Mouse (Mus musculus): ENCODE data around the gene Il1rapl1. TPM values are rescaled to one million over a fixed set of nuclear protein-coding genes. Genes with fewer than 3 reads are reported as not detected.

Gene Il1rapl1
- polyA plus RNA-seq, 1 experiment: not detected

- no peaks in the 10 kb centered on the region for H3K36me3 ChIP-seq (ENCODE audit: control insufficient read depth, insufficient read depth, low read length, poor library complexity, severe bottlenecking)
- TF ChIP-seq POLR2A (IDR thresholded peaks at IDR 0.05; ENCODE audit: insufficient read depth, low read length): no peak
- H3K27me3 ChIP-seq (ENCODE audit: control insufficient read depth, insufficient read depth, low read length, poor library complexity, severe bottlenecking): no peaks in the 10 kb centered on the region
- no peaks in the 10 kb centered on the region for H3K9me3 ChIP-seq (replicated peaks; ENCODE audit: control insufficient read depth, insufficient read depth, low read length, poor library complexity, severe bottlenecking)
- H3K27ac ChIP-seq (ENCODE audit: insufficient read depth, low read length): no peak overlapping the region
- no peaks in the 10 kb centered on the region for H3K4me1 ChIP-seq (ENCODE audit: control insufficient read depth, insufficient read depth, low read length)
- H3K9ac ChIP-seq (ENCODE audit: low read depth, poor library complexity, severe bottlenecking): no peak overlapping the region
- no peak overlapping the region for H3K4me3 ChIP-seq (ENCODE audit: low read depth, low read length)
Observed at GRCm38 (mm10) chrX:88113561-88113960, 1.9 kb downstream of the Il1rapl1 start.

GRCm38 (mm10) chrX:88112254-88112653 is 3.2 kb downstream of the Il1rapl1 start:
- no peak overlapping the region for H3K27ac ChIP-seq (ENCODE audit: insufficient read depth, low read length)
- no peak overlapping the region for H3K4me3 ChIP-seq (ENCODE audit: low read depth, low read length)
- H3K4me1 ChIP-seq (ENCODE audit: control insufficient read depth, insufficient read depth, low read length): no peaks in the 10 kb centered on the region
- no peaks in the 10 kb centered on the region for H3K36me3 ChIP-seq (ENCODE audit: control insufficient read depth, insufficient read depth, low read length, poor library complexity, severe bottlenecking)
- TF ChIP-seq EP300 (IDR thresholded peaks at IDR 0.05; ENCODE audit: insufficient read depth, low read depth, low read length) (no peak), CTCF (IDR thresholded peaks at IDR 0.05; ENCODE audit: low read depth, low read length) (no peak), POLR2A (IDR thresholded peaks at IDR 0.05; ENCODE audit: insufficient read depth, low read length) (no peak)
- no peaks in the 10 kb centered on the region for H3K27me3 ChIP-seq (ENCODE audit: control insufficient read depth, insufficient read depth, low read length, poor library complexity, severe bottlenecking)
- no peaks in the 10 kb centered on the region for H3K9me3 ChIP-seq (replicated peaks; ENCODE audit: control insufficient read depth, insufficient read depth, low read length, poor library complexity, severe bottlenecking)
- H3K9ac ChIP-seq (ENCODE audit: low read depth, poor library complexity, severe bottlenecking): no peak overlapping the region

- no peak overlapping the region for H3K9ac ChIP-seq (ENCODE audit: low read depth, poor library complexity, severe bottlenecking)
- no peak overlapping the region for H3K4me3 ChIP-seq (ENCODE audit: low read depth, low read length)
- H3K9me3 ChIP-seq (replicated peaks; ENCODE audit: control insufficient read depth, insufficient read depth, low read length, poor library complexity, severe bottlenecking): no peaks in the 10 kb centered on the region
Observed at GRCm38 (mm10) chrX:88109733-88110132, 5.7 kb downstream of the Il1rapl1 start.

GRCm38 (mm10) chrX:88093936-88094569 is 21.4 kb downstream of the Il1rapl1 start:
- Histone ChIP-seq H3K27ac (ENCODE audit: insufficient read depth, low read length) (no peak overlapping the region), H3K4me1 (ENCODE audit: control insufficient read depth, insufficient read depth, low read length) (no peaks in the 10 kb centered on the region), H3K36me3 (ENCODE audit: control insufficient read depth, insufficient read depth, low read length, poor library complexity, severe bottlenecking) (no peaks in the 10 kb centered on the region), H3K4me3 (ENCODE audit: low read depth, low read length) (no peak overlapping the region), H3K27me3 (ENCODE audit: control insufficient read depth, insufficient read depth, low read length, poor library complexity, severe bottlenecking) (no peaks in the 10 kb centered on the region), H3K9ac (ENCODE audit: low read depth, poor library complexity, severe bottlenecking) (no peak overlapping the region), H3K9me3 (replicated peaks; ENCODE audit: control insufficient read depth, insufficient read depth, low read length, poor library complexity, severe bottlenecking) (no peaks in the 10 kb centered on the region)
- TF ChIP-seq CTCF (IDR thresholded peaks at IDR 0.05; ENCODE audit: low read depth, low read length) (no peak), EP300 (IDR thresholded peaks at IDR 0.05; ENCODE audit: insufficient read depth, low read depth, low read length) (no peak), POLR2A (IDR thresholded peaks at IDR 0.05; ENCODE audit: insufficient read depth, low read length) (no peak)

More at GRCm38 (mm10) chrX:88109733-88110132, 5.7 kb downstream of the Il1rapl1 start:
- H3K4me1 ChIP-seq (ENCODE audit: control insufficient read depth, insufficient read depth, low read length): no peaks in the 10 kb centered on the region
- no peak overlapping the region for H3K27ac ChIP-seq (ENCODE audit: insufficient read depth, low read length)
- H3K27me3 ChIP-seq (ENCODE audit: control insufficient read depth, insufficient read depth, low read length, poor library complexity, severe bottlenecking): no peaks in the 10 kb centered on the region
- no peaks in the 10 kb centered on the region for H3K36me3 ChIP-seq (ENCODE audit: control insufficient read depth, insufficient read depth, low read length, poor library complexity, severe bottlenecking)
- TF ChIP-seq CTCF (IDR thresholded peaks at IDR 0.05; ENCODE audit: low read depth, low read length) (no peak), EP300 (IDR thresholded peaks at IDR 0.05; ENCODE audit: insufficient read depth, low read depth, low read length) (no peak), POLR2A (IDR thresholded peaks at IDR 0.05; ENCODE audit: insufficient read depth, low read length) (no peak)

GRCm38 (mm10) chrX:88089873-88090272 is 25.6 kb downstream of the Il1rapl1 start:
- H3K4me1 ChIP-seq (ENCODE audit: control insufficient read depth, insufficient read depth, low read length): no peaks in the 10 kb centered on the region
- no peaks in the 10 kb centered on the region for H3K27me3 ChIP-seq (ENCODE audit: control insufficient read depth, insufficient read depth, low read length, poor library complexity, severe bottlenecking)
- H3K36me3 ChIP-seq (ENCODE audit: control insufficient read depth, insufficient read depth, low read length, poor library complexity, severe bottlenecking): no peaks in the 10 kb centered on the region
- no peak for TF ChIP-seq POLR2A (IDR thresholded peaks at IDR 0.05; ENCODE audit: insufficient read depth, low read length)
- no peak overlapping the region for H3K9ac ChIP-seq (ENCODE audit: low read depth, poor library complexity, severe bottlenecking)
- no peaks in the 10 kb centered on the region for H3K9me3 ChIP-seq (replicated peaks; ENCODE audit: control insufficient read depth, insufficient read depth, low read length, poor library complexity, severe bottlenecking)
- no peak overlapping the region for H3K4me3 ChIP-seq (ENCODE audit: low read depth, low read length)
- H3K27ac ChIP-seq (ENCODE audit: insufficient read depth, low read length): no peak overlapping the region

- Histone ChIP-seq H3K36me3 (ENCODE audit: control insufficient read depth, insufficient read depth, low read length, poor library complexity, severe bottlenecking) (no peaks in the 10 kb centered on the region), H3K4me1 (ENCODE audit: control insufficient read depth, insufficient read depth, low read length) (no peaks in the 10 kb centered on the region), H3K4me3 (ENCODE audit: low read depth, low read length) (no peak overlapping the region), H3K27ac (ENCODE audit: insufficient read depth, low read length) (no peak overlapping the region), H3K9me3 (replicated peaks; ENCODE audit: control insufficient read depth, insufficient read depth, low read length, poor library complexity, severe bottlenecking) (no peaks in the 10 kb centered on the region), H3K9ac (ENCODE audit: low read depth, poor library complexity, severe bottlenecking) (no peak overlapping the region), H3K27me3 (ENCODE audit: control insufficient read depth, insufficient read depth, low read length, poor library complexity, severe bottlenecking) (no peaks in the 10 kb centered on the region)
- TF ChIP-seq CTCF (IDR thresholded peaks at IDR 0.05; ENCODE audit: low read depth, low read length) (no peak), EP300 (IDR thresholded peaks at IDR 0.05; ENCODE audit: insufficient read depth, low read depth, low read length) (no peak), POLR2A (IDR thresholded peaks at IDR 0.05; ENCODE audit: insufficient read depth, low read length) (no peak)
Observed at GRCm38 (mm10) chrX:88072741-88073419, 42.6 kb downstream of the Il1rapl1 start.

All from ES-Bruce4 (cell line).